Mouse (Mus musculus) cortical plate, adult 2 months (tissue): ENCODE measurements around the gene Cenpi. TPM values are rescaled to one million over a fixed set of nuclear protein-coding genes. Genes with fewer than 3 reads are reported as not detected.
A peak's percentile ranks its signal among the peaks of the same experiment; 100 is the strongest.

ENCODE experiments used
- H3K27ac ChIP-seq: fragments of 200-500 bp; 2 replicates; pipeline ENCODE4 v1.5.1; 2012; ENCODE audit warnings: low read length, control low read depth, inconsistent platforms; ENCODE audit not compliant: insufficient read depth
- H3K4me1 ChIP-seq: fragments of 200-500 bp; 2 replicates; pipeline ENCODE4 v1.6.1; 2011; ENCODE audit warnings: low read length; ENCODE audit not compliant: control insufficient read depth, insufficient read depth
- H3K4me3 ChIP-seq: fragments of 200-500 bp; 2 replicates; pipeline ENCODE4 v1.5.1; 2011; ENCODE audit warnings: mild to moderate bottlenecking, low read length, control low read depth; ENCODE audit not compliant: insufficient read depth
- CTCF ChIP-seq: fragments of 200-500 bp; IDR thresholded peaks from 2 replicates; pipeline ENCODE4 v1.5.1; 2011; ENCODE audit warnings: mild to moderate bottlenecking, control low read depth, low read length; ENCODE audit not compliant: insufficient read depth; ENCODE audit errors: extremely low read depth
- POLR2A ChIP-seq: fragments of 200-500 bp; IDR thresholded peaks from 2 replicates; pipeline ENCODE4 v1.6.1; 2011; ENCODE audit warnings: mild to moderate bottlenecking, low read length, control low read depth; ENCODE audit not compliant: insufficient read depth; ENCODE audit errors: extremely low read depth
- polyA plus RNA-seq: library from polyadenylated mRNA; depleted of rRNA; stranded (reverse); fragments of >200 nt; gene quantifications from 2 replicates; pipeline ENCODE4 v1.2.3, GENCODE M21; 2012

Gene Cenpi
- polyA plus RNA-seq, 1 experiment, result 0.48 TPM

DNA sequence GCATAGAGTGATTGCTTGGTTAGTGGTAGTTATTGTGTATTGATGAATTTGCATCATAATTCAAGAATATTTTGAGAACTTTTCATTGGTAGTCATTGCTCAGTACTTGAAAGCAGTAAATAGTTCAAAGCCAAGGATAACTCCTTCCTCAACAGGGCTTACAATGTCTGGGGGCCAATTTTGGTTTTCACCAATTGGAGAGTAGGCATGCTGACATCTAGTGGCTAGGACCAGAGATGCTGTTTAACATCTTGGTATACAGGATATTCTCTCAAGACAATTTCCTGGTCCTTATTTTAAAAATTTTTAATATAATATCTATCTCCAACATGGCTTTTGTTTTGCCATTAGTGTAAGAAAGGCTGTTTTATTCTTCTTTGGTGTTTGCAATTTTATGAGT lies 46.0 kb downstream of the Cenpi start:
- H3K27ac ChIP-seq, result no peak overlapping the region
- no peaks in the 10 kb centered on the region for H3K4me1 ChIP-seq
- TF ChIP-seq POLR2A (no peak), CTCF (peak; percentile 13; the same call in 1 of the 2 replicates)
- no peak overlapping the region for H3K4me3 ChIP-seq

DNA sequence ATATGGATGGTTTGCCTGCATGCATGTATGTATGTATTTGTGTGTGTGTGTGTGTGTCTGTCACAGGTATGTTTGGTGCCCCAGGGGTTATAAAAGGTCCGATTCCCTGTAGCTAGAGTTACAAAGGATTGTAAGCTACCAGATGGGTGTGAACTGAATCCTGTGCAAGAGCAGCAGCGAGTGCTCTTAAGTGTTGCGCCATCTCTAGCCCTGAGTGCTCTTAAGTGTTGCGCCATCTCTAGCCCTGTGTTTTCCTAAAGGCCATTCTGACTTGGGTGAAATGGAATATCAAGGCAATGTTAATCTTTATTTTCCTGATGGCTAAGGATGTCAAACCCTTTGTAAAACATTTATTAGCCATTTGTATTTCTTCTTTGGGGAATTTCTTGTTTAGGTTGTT lies 51.5 kb downstream of the Cenpi start:
- no peak overlapping the region for H3K27ac ChIP-seq
- no peaks in the 10 kb centered on the region for H3K4me1 ChIP-seq
- TF ChIP-seq POLR2A (no peak), CTCF (no peak)
- H3K4me3 ChIP-seq, result no peak overlapping the region

DNA sequence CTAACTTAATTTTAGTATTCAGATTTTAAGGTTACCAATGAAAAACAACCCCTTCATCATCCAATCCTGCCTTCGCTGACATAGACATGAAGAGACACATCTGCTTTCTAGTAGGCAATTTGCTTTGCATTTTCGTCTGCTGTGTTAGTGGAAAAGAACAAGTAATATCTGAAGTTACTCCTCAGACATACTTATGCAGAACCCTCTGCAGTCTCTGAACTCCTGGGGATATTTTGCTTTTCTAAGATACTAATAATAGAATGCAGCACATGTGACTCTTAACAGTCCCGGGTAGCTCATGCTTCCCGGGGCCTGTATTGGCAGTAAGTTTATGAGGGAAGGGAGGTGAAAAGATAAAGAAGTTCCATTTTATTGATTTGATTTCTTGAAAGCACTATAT lies 54.3 kb downstream of the Cenpi start:
- H3K4me1 ChIP-seq, result no peaks in the 10 kb centered on the region
- H3K4me3 ChIP-seq, result no peak overlapping the region
- TF ChIP-seq CTCF (no peak), POLR2A (no peak)
- no peak overlapping the region for H3K27ac ChIP-seq

DNA sequence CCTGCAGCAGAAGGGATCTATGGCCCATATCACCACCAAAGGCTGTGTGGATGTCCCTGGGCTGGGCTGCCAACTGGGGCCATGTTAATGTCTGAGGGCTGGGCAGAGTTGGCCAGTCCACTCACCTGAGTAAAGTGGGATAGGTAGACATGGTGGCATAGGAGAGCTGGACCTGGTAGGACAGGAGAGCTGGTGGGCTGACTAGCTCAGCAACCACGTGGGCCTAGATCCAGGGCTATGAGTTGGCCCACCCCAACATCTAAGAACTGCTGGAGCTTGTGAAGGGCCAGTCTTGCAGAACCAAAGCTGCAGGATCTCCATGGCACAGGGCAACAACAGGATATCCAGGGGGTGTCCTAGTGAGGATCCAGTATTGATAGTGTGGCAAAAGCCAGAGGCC lies 57.5 kb downstream of the Cenpi start:
- no peaks in the 10 kb centered on the region for H3K4me1 ChIP-seq
- no peak overlapping the region for H3K4me3 ChIP-seq
- TF ChIP-seq POLR2A, result no peak
- TF ChIP-seq CTCF, result no peak
- no peak overlapping the region for H3K27ac ChIP-seq

DNA sequence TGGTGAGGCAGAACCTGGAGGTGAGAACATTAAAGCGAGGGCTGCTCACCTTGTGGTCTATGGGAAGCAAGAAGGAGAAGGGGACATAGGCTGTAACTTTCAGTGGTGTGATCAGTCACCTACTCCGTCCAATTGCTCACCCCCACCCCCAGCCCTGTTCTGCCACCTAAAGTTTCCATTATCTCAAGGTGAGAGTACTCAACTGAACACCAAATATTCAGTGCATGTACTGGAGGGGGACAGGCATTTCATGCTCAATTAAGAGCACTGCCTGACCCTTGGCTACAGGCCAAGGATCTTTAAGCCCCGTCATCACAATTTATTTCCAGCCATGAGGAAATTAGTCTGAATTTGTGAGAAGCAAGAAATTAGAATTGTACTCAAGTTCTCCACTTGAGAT lies 58.7 kb downstream of the Cenpi start:
- TF ChIP-seq CTCF, result no peak
- TF ChIP-seq POLR2A, result no peak

DNA sequence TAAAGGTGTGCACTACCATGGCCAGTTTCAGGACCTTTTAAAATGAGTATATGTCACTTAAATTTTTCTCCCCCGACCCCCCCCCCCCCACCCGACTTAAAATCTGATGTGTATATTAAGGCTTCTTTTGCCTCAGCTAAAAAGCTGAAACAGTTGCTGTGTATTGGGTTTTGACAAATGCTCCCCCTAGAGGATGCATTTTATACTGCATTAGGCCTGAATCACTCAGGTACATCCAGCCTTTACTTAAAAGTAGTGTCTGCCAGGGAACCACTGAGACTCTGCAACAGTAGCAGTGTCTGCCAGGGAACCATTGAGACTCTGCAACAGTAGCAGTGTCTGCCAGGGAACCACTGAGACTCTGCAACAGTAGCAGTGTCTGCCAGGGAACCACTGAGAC lies 63.4 kb downstream of the Cenpi start:
- H3K4me3 ChIP-seq, result no peak overlapping the region
- no peak overlapping the region for H3K27ac ChIP-seq
- TF ChIP-seq POLR2A (no peak), CTCF (no peak)

More for the DNA sequence above, 58.7 kb downstream of the Cenpi start:
- H3K4me3 ChIP-seq, result no peak overlapping the region
- H3K4me1 ChIP-seq, result no peaks in the 10 kb centered on the region
- H3K27ac ChIP-seq, result no peak overlapping the region

DNA sequence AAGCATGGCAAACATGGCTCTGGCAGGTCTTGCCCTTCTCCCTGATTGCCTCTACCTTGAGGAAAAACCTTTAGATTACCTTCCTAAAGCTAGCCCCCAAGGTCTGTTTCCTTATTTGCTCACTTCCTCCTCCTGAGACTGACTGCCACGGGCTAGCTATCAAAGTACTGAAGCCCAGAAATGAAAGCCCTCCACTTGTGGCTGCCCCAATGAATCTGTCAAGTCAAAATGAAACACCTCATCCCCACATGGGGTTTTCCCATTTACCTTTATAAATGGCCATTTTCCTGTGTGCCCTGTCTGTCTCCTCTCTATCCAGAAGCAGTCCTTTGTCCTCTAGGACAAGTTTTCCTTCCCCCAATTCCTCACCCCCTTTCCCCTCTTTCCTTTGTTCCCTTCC lies 66.3 kb downstream of the Cenpi start:
- TF ChIP-seq POLR2A (no peak), CTCF (no peak)
- Histone ChIP-seq H3K4me3 (no peak overlapping the region), H3K4me1 (no peaks in the 10 kb centered on the region), H3K27ac (no peak overlapping the region)

More for the DNA sequence above, 63.4 kb downstream of the Cenpi start:
- no peaks in the 10 kb centered on the region for H3K4me1 ChIP-seq

DNA sequence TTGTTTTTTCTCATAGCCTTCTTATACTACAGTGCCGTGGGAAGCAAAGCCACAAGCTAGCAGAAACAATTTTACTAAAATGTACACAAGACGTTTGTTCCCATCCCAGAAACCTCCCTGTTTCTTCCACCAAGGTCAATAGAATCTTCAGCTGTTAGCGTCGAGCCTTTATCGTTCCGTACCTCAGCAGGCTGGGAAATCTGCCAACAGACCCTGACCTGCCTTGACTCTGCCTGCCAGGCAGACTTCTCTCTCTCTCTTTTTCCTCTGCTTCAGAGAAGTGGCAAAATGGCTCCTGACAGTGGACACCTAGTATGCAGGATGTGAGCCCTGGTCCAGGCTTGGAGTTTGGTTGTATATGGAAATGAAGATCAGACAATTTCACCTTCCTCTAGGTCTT lies 77.0 kb downstream of the Cenpi start:
- no peaks in the 10 kb centered on the region for H3K4me1 ChIP-seq
- H3K4me3 ChIP-seq, result no peak overlapping the region
- no peak overlapping the region for H3K27ac ChIP-seq
- TF ChIP-seq POLR2A (no peak), CTCF (no peak)

DNA sequence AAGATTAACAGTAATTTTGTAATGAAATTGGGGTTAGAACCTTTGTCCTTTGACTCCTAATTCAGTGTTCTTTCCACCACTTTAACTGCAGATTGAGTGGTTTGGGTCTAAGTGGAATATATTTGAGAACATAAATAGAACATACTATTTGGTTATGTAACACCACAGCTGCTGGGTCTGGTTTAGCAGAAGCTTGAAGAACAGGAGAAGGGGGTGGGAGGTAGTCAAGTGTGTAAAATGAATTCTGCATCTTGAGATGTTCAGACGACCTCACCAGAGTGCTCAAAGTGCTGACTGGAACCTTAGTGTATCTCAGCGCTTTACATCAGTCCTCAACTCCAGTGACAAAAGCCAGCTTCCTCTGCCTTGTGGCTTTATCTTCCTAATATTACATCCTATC lies 91.1 kb downstream of the Cenpi start:
- H3K4me3 ChIP-seq, result no peak overlapping the region
- H3K4me1 ChIP-seq, result peaks cover 1% of the 10 kb centered on the region; the same call in 1 of the 2 replicates
- no peak overlapping the region for H3K27ac ChIP-seq
- no peak for TF ChIP-seq POLR2A

DNA sequence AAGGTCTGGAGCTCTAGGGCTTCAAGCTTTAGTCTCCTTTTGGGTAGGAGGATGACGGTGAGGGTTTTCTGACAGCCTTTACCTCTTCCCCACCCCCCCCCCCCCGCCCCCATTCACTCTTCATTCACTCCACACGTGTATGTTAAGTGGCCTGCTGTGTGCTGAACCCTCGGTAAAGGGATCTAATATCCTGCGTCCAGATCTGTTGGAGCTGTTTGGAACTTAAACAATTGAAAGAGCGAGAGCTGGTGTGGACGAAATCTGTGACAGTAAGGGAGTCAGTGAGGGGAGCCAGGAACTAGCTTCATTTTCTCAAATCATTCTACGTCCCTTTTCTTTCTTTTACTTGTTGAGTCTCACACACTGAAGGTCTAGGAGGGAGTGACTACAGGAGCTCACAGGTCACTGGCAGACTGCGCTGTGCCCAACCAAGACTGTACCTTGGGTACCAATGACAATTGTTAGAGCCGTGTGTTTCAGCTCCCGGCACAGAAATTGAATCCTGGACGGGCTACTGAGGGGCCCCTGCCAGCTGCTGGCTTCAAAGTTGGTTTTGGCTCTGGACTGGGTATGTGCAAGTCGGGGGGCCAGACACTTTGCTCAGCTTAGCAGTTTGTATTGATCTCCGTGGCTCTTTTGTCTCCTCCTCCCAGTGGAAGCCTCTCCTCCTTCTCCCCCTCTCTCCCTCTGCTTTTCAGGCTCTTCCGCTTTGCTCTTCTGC lies 96.1 kb downstream of the Cenpi start, which contains the start of gene Drp2:
Gene Drp2 (plus strand): TSS at position 689 of the 721 bp plus-strand sequence.
- TF ChIP-seq CTCF (no peak), POLR2A (no peak)
- H3K4me3 ChIP-seq, result peak within 1 kb of the TSS; percentile 86
- H3K4me1 ChIP-seq, result no peaks in the 10 kb centered on the region
- H3K27ac ChIP-seq, result peak within 1 kb of the TSS; percentile 89
